Mouse (Mus musculus) testis, postnatal 10 days (tissue): Measurements from ENCODE around the gene Ctc1.
"Not testable (repeated sequence)": the region's sequence is repeated elsewhere in the genome, so short reads cannot be mapped to it uniquely, and the experiment has no call there.

ENCODE experiments used
- DNase-seq: peaks from one replicate; pipeline ENCODE4 v3.0.0; 2021; ENCODE audit warnings: low spot score

Gene Ctc1

GRCm38 (mm10) chr11:69015644-69016441 lies at the start of gene Ctc1:
Ctc1 (plus strand) TSS chr11:69015911.
- DNase-seq: peak; percentile 89

- no peak for DNase-seq
Measured at GRCm38 (mm10) chr11:68966554-68966953, 49.2 kb upstream of the Ctc1 start.

- peak; percentile 88 for DNase-seq
Measured at GRCm38 (mm10) chr11:68967337-68968282, 48.1 kb upstream of the Ctc1 start, which contains the start of gene Slc25a35. Slc25a35 (plus strand) TSS chr11:68968131.

- no peak for DNase-seq
Measured at GRCm38 (mm10) chr11:68968752-68969151, 47.0 kb upstream of the Ctc1 start.

- DNase-seq: peak; percentile 73
Measured at GRCm38 (mm10) chr11:68970232-68970631, 45.5 kb upstream of the Ctc1 start.

GRCm38 (mm10) chr11:68973250-68974058 lies 42.3 kb upstream of the Ctc1 start:
- DNase-seq: peak; percentile 94

GRCm38 (mm10) chr11:68974059-68974450 lies 41.7 kb upstream of the Ctc1 start:
- no peak for DNase-seq

GRCm38 (mm10) chr11:68975085-68975484 lies 40.6 kb upstream of the Ctc1 start, which contains the start of gene Rangrf:
Rangrf (minus strand) TSS chr11:68975185.
- no peak for DNase-seq

- no peak for DNase-seq
Measured at GRCm38 (mm10) chr11:68975601-68976000, 40.1 kb upstream of the Ctc1 start.

- DNase-seq: no peak
Measured at GRCm38 (mm10) chr11:68979320-68979733, 36.4 kb upstream of the Ctc1 start.

GRCm38 (mm10) chr11:68980919-68981318 lies 34.8 kb upstream of the Ctc1 start:
- no peak for DNase-seq

- peak; percentile 89 for DNase-seq
Measured at GRCm38 (mm10) chr11:68982639-68983369, 32.9 kb upstream of the Ctc1 start.

- no peak for DNase-seq
Measured at GRCm38 (mm10) chr11:68987365-68987882, 28.3 kb upstream of the Ctc1 start.

GRCm38 (mm10) chr11:68988341-68988740 lies 27.4 kb upstream of the Ctc1 start:
- DNase-seq: no peak

GRCm38 (mm10) chr11:68993122-68993521 lies 22.6 kb upstream of the Ctc1 start:
- DNase-seq: no peak

- no peak for DNase-seq
Measured at GRCm38 (mm10) chr11:68994377-68994776, 21.3 kb upstream of the Ctc1 start.

- DNase-seq: no peak
Measured at GRCm38 (mm10) chr11:68997080-68997479, 18.6 kb upstream of the Ctc1 start.

GRCm38 (mm10) chr11:69002782-69003181 lies 12.9 kb upstream of the Ctc1 start:
- not testable (repeated sequence) for DNase-seq

GRCm38 (mm10) chr11:69003592-69003991 lies 12.1 kb upstream of the Ctc1 start:
- DNase-seq: peak; percentile 73

- no peak for DNase-seq
Measured at GRCm38 (mm10) chr11:69005193-69005592, 10.5 kb upstream of the Ctc1 start.

GRCm38 (mm10) chr11:69006575-69006974 lies 9.1 kb upstream of the Ctc1 start:
- not testable (repeated sequence) for DNase-seq
